Mouse (Mus musculus) small intestine, adult 2 months (tissue): ENCODE measurements at regions not wholly inside any gene's neighbourhood (a gene's known extent, or its start where the extent isn't known, plus 50 kb on each side); places are given as distances from the start of the nearest gene placed in this dataset.

Source experiments
- CTCF ChIP-seq: fragments of 200-500 bp; IDR thresholded peaks from 2 replicates; pipeline ENCODE4 v1.5.1; 2012; ENCODE audit warnings: low read depth, mild to moderate bottlenecking, control low read depth, inconsistent platforms, low read length, moderate library complexity, mixed read lengths; ENCODE audit not compliant: insufficient replicate concordance, insufficient read length; ENCODE audit errors: extremely low read depth
- POLR2A ChIP-seq: fragments of 200-500 bp; IDR thresholded peaks from 2 replicates; pipeline ENCODE4 v1.6.1; 2012; ENCODE audit warnings: low read depth, mild to moderate bottlenecking, control low read depth, inconsistent platforms, low read length, moderate library complexity

DNA sequence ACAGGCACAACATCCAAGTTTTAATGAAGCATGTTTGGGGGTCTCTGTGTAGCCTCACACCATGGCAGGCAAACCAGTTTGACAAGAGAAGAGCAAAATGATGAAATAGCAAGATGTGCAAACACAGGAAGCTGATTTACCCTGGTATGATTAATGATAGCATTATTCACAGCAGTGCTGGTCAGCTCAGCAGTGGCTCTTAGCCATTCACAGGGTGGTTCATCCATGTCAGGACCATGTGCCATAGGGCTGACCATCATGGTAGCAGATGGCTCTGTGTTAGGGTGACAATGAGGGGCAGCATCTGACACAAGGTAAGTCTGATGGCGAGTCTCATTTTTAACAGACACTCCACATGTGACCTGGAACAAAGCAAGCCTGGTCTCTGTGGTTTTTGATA, 443.1 kb upstream of the Arpp21 start:
- TF ChIP-seq CTCF (no peak), POLR2A (no peak)
